Mouse (Mus musculus): ENCODE measurements around the gene Pygo1. TPM values are rescaled to one million over a fixed set of nuclear protein-coding genes. Genes with fewer than 3 reads are reported as not detected.

Pygo1 gene
- polyA plus RNA-seq, 1 experiment = 0.45 TPM

DNA sequence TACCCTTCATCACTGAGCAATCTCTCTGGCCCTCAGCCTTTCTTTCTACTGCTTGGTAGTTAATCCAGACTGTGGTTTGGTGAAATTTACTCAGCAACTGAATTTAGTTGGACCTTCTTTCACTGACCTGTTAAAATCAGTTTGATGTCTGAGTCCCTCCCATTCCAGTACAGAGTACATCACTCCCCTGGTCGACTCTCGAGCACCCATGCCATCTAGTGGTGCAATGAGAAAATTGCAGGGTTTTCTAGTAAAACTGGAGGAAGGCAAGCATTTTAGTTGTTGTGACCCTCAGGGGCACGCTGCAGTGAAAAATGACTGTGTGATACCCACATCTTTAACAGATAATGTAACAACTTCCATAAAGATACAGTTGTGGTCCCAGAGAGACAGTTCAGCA, 41.5 kb upstream of the Pygo1 start:
- WGBS = 5% methylated on average over 3 of the region's 3 CpGs
- Histone ChIP-seq H3K27ac (ENCODE audit: control insufficient read depth, insufficient read depth, low read depth, low read length, poor library complexity) (no peak overlapping the region), H3K4me3 (replicated peaks; ENCODE audit: control insufficient read depth, low read depth, low read length) (no peak overlapping the region), H3K4me1 (ENCODE audit: control insufficient read depth, insufficient read depth, low read length) (no peaks in the 10 kb centered on the region)
- TF ChIP-seq CTCF (IDR thresholded peaks at IDR 0.05; ENCODE audit: control insufficient read depth, insufficient read depth, low read length) (peak; percentile 55), POLR2A (IDR thresholded peaks at IDR 0.05; ENCODE audit: borderline replicate concordance, control insufficient read depth, low read depth, low read length) (no peak)

DNA sequence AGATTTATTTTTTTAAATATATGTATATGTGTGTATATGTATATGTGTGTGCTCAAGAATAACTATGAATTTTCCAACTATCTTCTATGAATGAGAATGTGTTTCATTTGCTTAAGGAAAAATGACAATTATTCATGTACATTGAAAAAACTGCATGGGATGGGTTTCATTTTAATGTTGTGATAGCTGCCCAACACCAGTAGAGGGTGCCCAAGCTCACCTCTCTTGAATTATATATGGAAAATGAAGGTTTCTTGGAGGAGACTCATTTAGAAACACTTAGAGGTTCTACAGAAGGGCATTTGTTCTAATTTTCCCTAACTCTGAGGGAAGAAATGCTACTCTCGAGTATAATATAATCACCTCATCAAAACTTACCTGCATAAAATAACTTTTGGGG, 35.7 kb upstream of the Pygo1 start:
- TF ChIP-seq CTCF (IDR thresholded peaks at IDR 0.05; ENCODE audit: control insufficient read depth, insufficient read depth, low read length) (no peak), POLR2A (IDR thresholded peaks at IDR 0.05; ENCODE audit: borderline replicate concordance, control insufficient read depth, low read depth, low read length) (no peak)
- 69% methylated on average over 1 of the region's 1 CpGs for WGBS
- no peaks in the 10 kb centered on the region for H3K4me1 ChIP-seq (ENCODE audit: control insufficient read depth, insufficient read depth, low read length)
- no peak overlapping the region for H3K27ac ChIP-seq (ENCODE audit: control insufficient read depth, insufficient read depth, low read depth, low read length, poor library complexity)
- H3K4me3 ChIP-seq (replicated peaks; ENCODE audit: control insufficient read depth, low read depth, low read length) = no peak overlapping the region

DNA sequence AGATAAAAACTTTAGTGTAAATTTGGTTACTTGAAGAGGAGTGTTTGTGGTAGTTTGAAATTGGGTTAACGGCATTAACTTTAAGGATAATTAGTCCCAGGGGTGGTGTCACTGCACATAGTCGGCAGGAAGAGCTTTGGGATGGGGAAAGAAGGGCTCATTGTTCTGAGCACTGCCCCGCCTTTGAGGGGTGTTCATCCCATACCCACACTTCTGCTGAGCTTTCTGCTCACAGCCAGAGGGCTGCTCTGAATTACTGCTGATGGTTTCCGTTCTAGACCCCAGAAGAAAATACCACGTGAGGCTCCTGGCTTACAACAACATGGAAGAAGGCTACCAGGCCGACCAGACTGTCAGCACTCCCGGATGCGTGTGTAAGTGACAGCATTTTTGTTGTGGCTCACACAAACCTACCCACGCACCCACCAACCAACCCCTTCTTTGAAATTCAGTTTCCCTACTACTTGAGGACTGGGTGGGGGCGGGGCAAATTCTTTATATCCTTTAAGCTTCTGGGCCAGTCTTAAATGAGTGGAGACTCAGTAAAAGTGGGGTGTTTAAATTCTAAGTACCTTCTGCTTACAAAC, 34.9 kb upstream of the Pygo1 start:
- no peak for TF ChIP-seq CTCF (IDR thresholded peaks at IDR 0.05; ENCODE audit: control insufficient read depth, insufficient read depth, low read length)
- TF ChIP-seq POLR2A (IDR thresholded peaks at IDR 0.05; ENCODE audit: borderline replicate concordance, control insufficient read depth, low read depth, low read length) = no peak
- Histone ChIP-seq H3K4me3 (replicated peaks; ENCODE audit: control insufficient read depth, low read depth, low read length) (no peak overlapping the region), H3K4me1 (ENCODE audit: control insufficient read depth, insufficient read depth, low read length) (no peaks in the 10 kb centered on the region), H3K27ac (ENCODE audit: control insufficient read depth, insufficient read depth, low read depth, low read length, poor library complexity) (no peak overlapping the region)
- 65% methylated on average over 10 of the region's 10 CpGs for WGBS

DNA sequence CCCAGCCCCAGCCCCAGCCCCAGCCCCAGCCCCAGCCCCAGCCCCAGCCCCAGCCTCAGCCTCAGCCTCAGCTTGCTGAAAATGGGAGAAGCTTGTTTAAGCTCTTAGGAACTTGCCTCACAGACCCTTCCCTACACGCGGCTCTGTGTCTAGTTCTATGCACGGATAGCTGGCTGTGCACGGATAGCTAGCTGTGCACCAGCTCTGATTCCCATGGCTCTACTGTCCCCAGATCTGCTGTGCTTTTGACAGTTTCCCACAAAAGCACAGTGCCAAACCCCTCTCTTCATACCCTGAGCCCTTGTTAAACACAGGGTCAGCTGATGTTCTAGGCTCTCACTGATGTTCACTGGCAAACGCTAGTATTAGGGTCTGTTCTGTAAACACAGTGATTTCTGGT, 32.7 kb upstream of the Pygo1 start:
- Histone ChIP-seq H3K27ac (ENCODE audit: control insufficient read depth, insufficient read depth, low read depth, low read length, poor library complexity) (no peak overlapping the region), H3K4me3 (replicated peaks; ENCODE audit: control insufficient read depth, low read depth, low read length) (no peak overlapping the region), H3K4me1 (ENCODE audit: control insufficient read depth, insufficient read depth, low read length) (no peaks in the 10 kb centered on the region)
- WGBS = 93% methylated on average over 5 of the region's 5 CpGs
- TF ChIP-seq CTCF (IDR thresholded peaks at IDR 0.05; ENCODE audit: control insufficient read depth, insufficient read depth, low read length) (no peak), POLR2A (IDR thresholded peaks at IDR 0.05; ENCODE audit: borderline replicate concordance, control insufficient read depth, low read depth, low read length) (no peak)

DNA sequence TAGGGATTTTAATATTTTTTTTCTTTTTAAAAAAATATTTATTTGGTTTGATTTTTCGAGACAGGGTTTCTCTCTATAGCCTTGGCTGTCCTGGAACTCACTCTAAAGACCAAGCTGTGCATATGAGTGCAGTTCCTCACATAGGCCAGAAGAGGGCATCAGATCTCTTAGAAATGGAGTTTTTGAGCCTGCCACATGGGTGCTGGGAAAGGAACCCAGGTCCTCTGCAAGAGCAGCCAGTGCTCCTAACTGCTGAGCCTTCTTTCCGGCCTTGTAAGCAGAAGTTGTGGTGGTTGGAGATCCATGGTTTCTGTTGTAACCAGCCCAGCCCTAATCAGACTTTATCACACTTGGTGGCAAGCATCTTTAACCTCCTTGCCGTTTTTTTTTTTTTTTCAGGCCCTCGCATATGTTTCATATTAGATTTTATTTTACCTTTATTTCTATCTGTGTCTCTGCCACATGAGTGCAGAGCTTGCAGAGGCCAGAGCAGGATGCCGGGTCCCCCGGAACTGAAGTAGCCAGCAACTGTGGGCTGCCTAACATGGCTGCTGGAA, 30.6 kb upstream of the Pygo1 start:
- TF ChIP-seq CTCF (IDR thresholded peaks at IDR 0.05; ENCODE audit: control insufficient read depth, insufficient read depth, low read length) (0 out of 2 replicates have a peak, but pooled peaks have one; percentile 4), POLR2A (IDR thresholded peaks at IDR 0.05; ENCODE audit: borderline replicate concordance, control insufficient read depth, low read depth, low read length) (no peak)

DNA sequence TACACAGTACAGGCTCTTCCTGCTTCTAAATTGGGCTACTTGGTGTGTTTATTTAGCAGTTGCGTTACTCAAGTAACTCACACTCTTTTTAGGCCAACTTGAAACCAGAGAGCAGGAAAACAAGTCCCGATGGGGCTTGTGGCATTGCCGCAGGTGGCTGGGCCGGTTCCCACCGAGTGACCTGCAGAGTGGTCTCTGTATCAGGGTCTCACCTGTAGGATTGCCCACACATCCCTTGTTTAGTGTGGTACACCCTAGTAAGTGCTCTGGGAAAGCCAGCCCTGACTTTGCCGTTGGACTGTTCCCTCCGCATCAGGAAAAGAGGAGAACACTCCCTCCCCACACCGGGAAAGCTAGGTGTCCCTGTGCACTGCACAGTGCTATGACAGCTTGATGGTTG, 23.4 kb upstream of the Pygo1 start:
- WGBS = 70% methylated on average over 8 of the region's 8 CpGs
- Histone ChIP-seq H3K4me1 (ENCODE audit: control insufficient read depth, insufficient read depth, low read length) (no peaks in the 10 kb centered on the region; the same call in 1 of the 2 replicates), H3K4me3 (replicated peaks; ENCODE audit: control insufficient read depth, low read depth, low read length) (no peak overlapping the region), H3K27ac (ENCODE audit: control insufficient read depth, insufficient read depth, low read depth, low read length, poor library complexity) (no peak overlapping the region)
- no peak for TF ChIP-seq POLR2A (IDR thresholded peaks at IDR 0.05; ENCODE audit: borderline replicate concordance, control insufficient read depth, low read depth, low read length)
- TF ChIP-seq CTCF (IDR thresholded peaks at IDR 0.05; ENCODE audit: control insufficient read depth, insufficient read depth, low read length) = no peak

More for the DNA sequence above, 30.6 kb upstream of the Pygo1 start:
- H3K4me1 ChIP-seq (ENCODE audit: control insufficient read depth, insufficient read depth, low read length) = no peaks in the 10 kb centered on the region
- no peak overlapping the region for H3K4me3 ChIP-seq (replicated peaks; ENCODE audit: control insufficient read depth, low read depth, low read length)
- no peak overlapping the region for H3K27ac ChIP-seq (ENCODE audit: control insufficient read depth, insufficient read depth, low read depth, low read length, poor library complexity)
- WGBS = 68% methylated on average over 6 of the region's 6 CpGs

DNA sequence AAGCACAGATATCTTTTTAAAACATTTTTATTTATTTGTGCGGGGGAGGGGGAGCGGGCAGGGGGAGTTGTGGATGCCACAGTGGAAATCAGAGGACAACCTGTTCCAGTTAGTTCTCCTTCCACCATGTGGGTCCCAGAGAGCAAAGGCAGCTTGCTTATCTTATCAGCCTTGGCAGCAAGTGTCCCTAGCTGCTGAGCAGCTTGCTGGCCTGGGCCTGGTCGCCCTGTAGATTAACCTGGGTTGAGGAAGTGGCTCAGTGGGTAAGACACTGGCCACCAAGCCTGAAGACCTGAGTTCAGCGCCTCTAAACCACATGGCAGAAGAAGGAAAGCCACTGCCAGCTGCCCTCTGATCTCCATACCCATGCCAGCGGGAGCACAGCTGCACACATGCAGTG, 22.8 kb upstream of the Pygo1 start:
- TF ChIP-seq CTCF (IDR thresholded peaks at IDR 0.05; ENCODE audit: control insufficient read depth, insufficient read depth, low read length) (no peak), POLR2A (IDR thresholded peaks at IDR 0.05; ENCODE audit: borderline replicate concordance, control insufficient read depth, low read depth, low read length) (no peak)
- H3K4me1 ChIP-seq (ENCODE audit: control insufficient read depth, insufficient read depth, low read length) = no peaks in the 10 kb centered on the region; the same call in 1 of the 2 replicates
- 44% methylated on average over 5 of the region's 5 CpGs for WGBS
- H3K27ac ChIP-seq (ENCODE audit: control insufficient read depth, insufficient read depth, low read depth, low read length, poor library complexity) = no peak overlapping the region
- H3K4me3 ChIP-seq (replicated peaks; ENCODE audit: control insufficient read depth, low read depth, low read length) = no peak overlapping the region

DNA sequence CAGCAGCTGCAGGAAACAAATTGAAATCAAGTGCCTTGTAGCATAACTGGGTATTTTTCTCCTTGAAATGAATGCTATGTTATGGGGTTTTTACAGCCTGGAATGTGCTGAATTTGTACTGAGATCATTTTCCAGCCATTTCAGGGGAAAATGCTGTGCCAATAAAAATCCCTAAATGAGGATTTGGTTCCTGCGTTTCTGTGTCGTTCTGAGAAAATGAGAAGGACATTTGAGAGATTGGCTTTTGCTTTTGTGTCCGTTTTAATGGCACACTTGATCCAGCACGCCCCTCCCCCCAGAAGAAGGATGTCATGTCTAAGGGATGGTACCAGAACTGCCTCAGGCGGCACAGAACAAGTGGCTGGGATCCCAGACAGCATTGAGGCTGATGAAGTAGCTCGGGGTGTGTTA, 18.7 kb upstream of the Pygo1 start:
- Histone ChIP-seq H3K4me1 (ENCODE audit: control insufficient read depth, insufficient read depth, low read length) (no peaks in the 10 kb centered on the region; the same call in 1 of the 2 replicates), H3K27ac (ENCODE audit: control insufficient read depth, insufficient read depth, low read depth, low read length, poor library complexity) (no peak overlapping the region), H3K4me3 (replicated peaks; ENCODE audit: control insufficient read depth, low read depth, low read length) (no peak overlapping the region)
- 78% methylated on average over 6 of the region's 6 CpGs for WGBS
- no peak for TF ChIP-seq CTCF (IDR thresholded peaks at IDR 0.05; ENCODE audit: control insufficient read depth, insufficient read depth, low read length)
- TF ChIP-seq POLR2A (IDR thresholded peaks at IDR 0.05; ENCODE audit: borderline replicate concordance, control insufficient read depth, low read depth, low read length) = no peak

Data from bone marrow, adult 2 months (tissue).